20 mouse cellular contexts compared by ENCODE assay signal in genomic region chr7:45110089-45110488, GRCm38 (mm10). TPM values are rescaled to one million over a fixed set of nuclear protein-coding genes. Genes with fewer than 3 reads are reported as not detected.
"Had no signal": no experiment of that assay in that cellular context is flagged by ENCODE, and none has a peak within 500 bp of the region (broad histone marks: within the 10 kb centered on the region; RNA-seq: fewer than 3 reads in every experiment).

No protein-coding gene starts in this region.

RNA-seq across cellular contexts. Expression of gene Gm45713, which starts 25.9 kb away (rescaled TPM):
- total RNA-seq: heart, postnatal 10 days; heart, postnatal 25 days; heart, postnatal 36 days; heart, postnatal 4 days; hindbrain, postnatal 0 days; layer of hippocampus, adult 18-20 months; layer of hippocampus, adult 2 months; layer of hippocampus, adult 8-10 months; layer of hippocampus, postnatal 10 days; layer of hippocampus, postnatal 25 days; left cerebral cortex, adult 18-20 months; left cerebral cortex, adult 2 months; left cerebral cortex, adult 8-10 months had no signal
- polyA plus RNA-seq: heart, embryonic 15.5 days; hindbrain, embryonic 11.5 days; hindbrain, embryonic 12.5 days; hindbrain, embryonic 14.5 days; hindbrain, embryonic 15.5 days; kidney, embryonic 15.5 days; kidney, embryonic 16.5 days had no signal
